Mouse (Mus musculus): ENCODE measurements at regions not wholly inside any gene's neighbourhood (a gene's known extent, or its start where the extent isn't known, plus 50 kb on each side); places are given as distances from the start of the nearest gene placed in this dataset.

DNA sequence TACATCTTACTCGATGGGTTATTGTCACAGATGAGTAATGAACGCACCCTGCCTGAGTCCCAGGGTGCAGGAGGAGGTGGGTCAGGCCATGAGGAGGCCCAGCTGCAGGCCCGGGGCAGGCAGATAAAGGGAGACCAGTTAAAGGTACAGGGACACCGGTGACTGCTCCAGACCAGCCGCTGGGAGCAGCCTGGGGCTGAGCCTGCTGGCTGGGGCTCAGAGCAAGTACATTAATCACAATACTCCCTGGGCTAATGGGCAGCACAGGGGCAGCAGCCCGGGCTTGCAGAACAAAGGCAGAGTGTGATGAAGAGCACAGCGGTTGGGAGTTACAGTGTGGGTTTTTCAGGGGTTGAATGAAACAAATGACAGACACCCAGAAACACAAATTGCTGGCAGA, 154.4 kb upstream of the Rnf219 start:
- DNase-seq (ENCODE audit: extremely low spot score) = peak; percentile 39

DNA sequence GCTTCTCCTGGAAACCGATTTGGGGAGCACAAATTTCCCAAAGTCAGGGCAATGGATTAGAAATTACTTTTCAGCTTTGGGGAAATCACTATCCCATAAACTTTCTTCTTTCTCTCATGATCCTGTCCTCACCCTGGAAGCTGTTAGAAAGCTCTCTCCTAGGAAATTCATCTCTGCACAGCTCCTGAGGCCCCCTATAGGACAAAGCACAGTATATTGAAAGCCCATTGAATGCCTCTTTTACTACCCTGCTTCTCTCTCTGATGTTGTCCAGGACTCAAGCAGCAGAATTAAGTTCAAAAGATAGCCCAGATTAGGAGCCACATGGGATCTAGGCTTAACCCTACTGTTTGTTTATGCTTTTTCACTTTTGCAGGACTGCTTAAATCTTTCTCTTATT, 139.3 kb upstream of the Rnf219 start:
- DNase-seq (ENCODE audit: extremely low spot score) = no peak

DNA sequence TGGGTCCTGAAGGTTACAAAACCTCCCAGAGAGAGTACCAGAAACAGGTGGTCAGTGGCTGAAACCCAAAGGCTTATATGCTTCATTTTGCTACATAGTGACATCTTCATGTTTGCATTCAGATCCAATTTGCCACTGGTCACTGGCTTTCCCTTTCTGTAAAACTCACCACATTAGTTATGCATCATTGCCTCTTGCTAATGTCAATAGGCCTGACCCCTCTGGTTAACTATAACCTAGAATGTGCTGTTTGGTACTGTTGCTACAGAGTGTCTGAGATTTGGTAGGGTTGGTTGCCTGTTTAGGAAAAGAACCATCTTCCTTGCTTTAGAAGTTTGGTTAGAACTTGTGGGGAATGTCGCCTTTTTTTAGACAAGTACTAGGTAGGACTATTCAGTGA, 136.3 kb upstream of the Rnf219 start:
- no peak for DNase-seq (ENCODE audit: extremely low spot score)

DNA sequence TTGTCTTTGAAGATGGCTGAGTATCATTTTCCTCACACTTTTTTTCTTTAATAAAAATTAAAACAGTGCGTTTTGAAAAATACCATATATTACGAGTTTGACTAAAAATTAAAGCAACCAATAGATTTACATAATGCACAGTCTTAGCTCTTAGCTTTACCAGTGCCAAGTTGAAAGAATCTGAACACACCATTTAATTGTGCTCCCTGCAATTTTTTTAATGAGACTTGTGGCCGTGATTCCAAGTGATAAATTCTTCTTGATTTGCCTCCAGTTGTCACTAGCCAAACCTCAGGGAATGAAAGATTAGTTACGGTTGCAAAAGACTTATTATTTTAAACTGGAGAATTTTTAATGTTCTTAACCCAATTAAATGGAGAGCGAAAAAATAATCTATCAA, 127.5 kb upstream of the Rnf219 start:
- DNase-seq (ENCODE audit: extremely low spot score) = no peak

DNA sequence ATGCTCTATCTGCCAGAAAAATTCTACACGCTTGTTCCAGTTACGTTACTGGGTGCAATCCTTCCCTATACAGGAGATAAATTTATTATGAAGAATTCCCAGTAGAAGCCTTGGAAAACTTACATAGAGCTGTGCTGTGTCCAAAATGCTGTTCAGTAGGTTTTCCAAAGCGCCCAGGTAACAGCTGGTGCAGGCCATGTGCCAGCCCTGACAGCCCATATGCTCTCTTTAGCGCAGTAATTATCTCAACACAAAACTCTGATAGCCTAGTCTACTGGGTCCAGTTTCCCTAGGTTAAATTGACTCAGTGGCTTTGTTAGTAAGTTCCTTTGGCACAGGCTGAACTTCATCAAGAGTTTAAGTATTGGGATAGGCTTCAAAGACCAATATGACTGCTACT, 122.2 kb upstream of the Rnf219 start:
- no peak for DNase-seq (ENCODE audit: extremely low spot score)

DNA sequence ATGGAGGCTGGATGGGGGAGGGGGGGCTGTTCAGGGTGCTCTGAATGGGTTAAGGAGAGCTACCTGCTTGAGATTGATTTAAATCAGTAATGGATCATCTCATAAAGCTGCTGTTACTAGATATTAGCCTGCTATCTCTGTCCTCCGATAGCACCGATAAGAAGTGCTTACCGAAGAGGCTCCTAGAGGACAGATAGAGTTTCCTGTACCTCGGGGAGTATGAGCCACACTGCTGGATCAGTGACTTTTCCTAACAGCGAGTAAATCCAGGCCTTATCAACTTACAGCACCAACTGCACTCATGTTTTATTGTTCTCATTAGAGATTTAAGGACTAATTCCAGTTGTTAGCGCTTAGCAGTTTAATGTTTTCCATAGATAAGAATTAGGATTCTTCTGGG, 120.3 kb upstream of the Rnf219 start:
- DNase-seq (ENCODE audit: extremely low spot score) = no peak

DNA sequence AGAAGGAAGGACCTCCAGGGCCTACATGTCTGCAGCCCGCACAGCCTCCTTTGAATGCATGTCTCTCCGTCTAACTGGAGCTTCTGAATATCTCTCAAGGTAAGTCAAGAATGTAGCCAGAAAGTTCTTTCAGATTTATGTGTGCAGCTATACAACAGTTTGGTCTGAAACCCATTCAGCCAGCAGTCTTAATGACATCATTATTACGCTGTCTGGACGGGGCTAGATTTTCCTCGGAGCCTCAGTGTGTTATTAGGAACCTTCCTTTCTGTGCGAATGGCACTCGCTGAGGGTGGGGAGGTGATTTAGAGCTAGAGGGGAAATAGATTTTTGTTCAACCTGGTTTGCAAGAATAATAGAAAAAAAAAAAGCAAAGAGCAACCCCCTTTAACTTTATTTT, 116.9 kb upstream of the Rnf219 start:
- no peak for DNase-seq (ENCODE audit: extremely low spot score)

DNA sequence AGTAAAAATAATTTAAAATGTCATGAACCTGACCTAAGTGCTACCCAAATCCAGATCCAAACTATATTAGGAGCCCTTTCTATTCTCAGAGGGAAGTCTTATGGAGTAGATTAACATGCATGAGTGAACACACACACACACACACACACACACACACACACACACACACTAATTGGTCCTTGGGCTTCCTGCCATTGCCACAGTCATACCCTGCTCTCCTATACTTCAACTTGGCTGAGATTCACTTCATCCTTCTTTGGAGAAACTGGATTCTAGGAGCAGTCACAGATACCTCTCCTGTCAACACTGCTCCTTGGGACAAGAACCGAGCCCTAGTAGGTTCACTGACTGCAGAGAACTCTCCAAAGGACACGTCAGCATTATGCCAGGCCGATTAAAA, 89.0 kb upstream of the Rnf219 start:
- no peak for DNase-seq (ENCODE audit: extremely low spot score)

DNA sequence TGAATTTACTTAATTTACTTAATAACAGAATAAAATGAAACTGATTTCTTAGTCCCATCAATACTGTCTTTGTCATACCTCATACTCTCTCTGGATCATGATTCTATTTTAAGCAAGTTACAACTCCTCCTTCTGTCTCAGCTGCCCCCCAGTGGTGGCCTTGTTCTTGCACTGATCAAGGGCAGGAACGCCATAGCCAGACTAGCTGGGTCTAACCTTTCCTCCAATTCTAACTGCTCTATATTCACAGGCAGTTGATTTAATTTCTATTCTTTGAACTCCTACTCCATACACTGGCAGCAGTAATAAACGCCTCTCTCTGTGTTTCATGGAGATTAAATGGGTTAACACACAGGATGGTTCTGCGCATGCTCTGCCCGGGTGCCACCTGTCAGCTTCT, 87.9 kb upstream of the Rnf219 start:
- no peak for DNase-seq (ENCODE audit: extremely low spot score)

DNA sequence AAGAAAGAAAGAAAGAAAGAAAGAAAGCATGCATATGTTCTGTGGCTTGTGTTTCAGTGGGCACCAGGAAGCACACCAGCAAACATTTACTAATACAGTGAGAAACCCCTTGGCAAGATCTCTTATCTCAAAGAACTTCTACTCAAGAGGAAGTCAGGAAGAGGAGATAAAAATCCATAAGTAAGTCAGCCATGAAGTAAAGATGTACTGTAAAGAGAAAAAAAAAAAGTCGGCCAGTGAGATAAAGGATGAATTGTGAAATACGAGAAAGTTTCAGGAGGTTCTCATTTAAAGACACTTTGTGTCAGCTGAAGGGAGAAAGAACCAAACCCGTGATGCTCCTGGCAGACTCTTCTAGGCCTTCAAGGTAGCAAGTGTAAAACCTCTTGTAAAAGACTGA, 72.4 kb upstream of the Rnf219 start:
- DNase-seq (ENCODE audit: extremely low spot score) = no peak
